Mouse (Mus musculus) thymus, adult 2 months (tissue): ENCODE data around the gene Gab1.

ENCODE experiments used
- CTCF ChIP-seq: fragments of 200-500 bp; IDR thresholded peaks from 2 replicates; pipeline ENCODE4 v1.5.1; 2012; ENCODE audit warnings: mild to moderate bottlenecking, control low read depth, low read length, moderate library complexity, borderline replicate concordance; ENCODE audit not compliant: control insufficient read depth, poor library complexity, insufficient read depth; ENCODE audit errors: extremely low read depth
- POLR2A ChIP-seq: fragments of 200-500 bp; IDR thresholded peaks from 2 replicates; pipeline ENCODE4 v1.6.1; 2012; ENCODE audit warnings: mild to moderate bottlenecking, low read length, control low read depth, moderate library complexity; ENCODE audit not compliant: control insufficient read depth, poor library complexity, insufficient read depth; ENCODE audit errors: extremely low read depth

DNA sequence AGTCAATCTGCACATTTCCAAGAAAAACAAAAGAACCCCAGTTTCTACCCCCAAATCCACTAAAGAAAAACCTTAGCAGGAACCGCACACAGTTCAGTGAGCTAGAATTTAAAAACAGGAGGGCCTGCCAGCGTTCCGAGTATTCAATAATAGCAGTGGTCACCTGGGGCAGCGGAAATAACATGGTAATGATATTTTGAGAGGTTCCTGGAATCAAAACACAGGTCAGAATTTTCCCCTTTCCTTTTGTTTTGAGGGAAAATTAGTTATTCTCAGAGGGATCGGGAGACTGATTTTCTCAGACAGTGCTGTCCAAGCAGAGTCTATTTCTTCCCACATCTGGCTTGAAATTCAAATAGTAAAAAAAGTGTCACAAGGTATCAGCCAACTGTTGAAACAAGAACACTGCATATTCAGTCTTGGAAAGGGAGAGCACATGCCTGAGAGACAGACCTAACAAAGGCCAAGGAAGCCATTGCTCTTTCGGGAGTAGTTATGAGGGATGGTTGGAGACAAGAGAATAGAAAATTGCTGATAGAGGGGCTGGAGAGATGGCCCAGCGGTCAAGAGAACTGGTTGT is 82.0 kb downstream of the Gab1 start:
- no peak for TF ChIP-seq CTCF
- TF ChIP-seq POLR2A = no peak
